Mouse (Mus musculus) embryo, embryonic 10.5 days (tissue): ENCODE measurements around the gene Gm3373.
"Not testable (repeated sequence)": the region's sequence is repeated elsewhere in the genome, so short reads cannot be mapped to it uniquely, and the experiment has no call there.

Source experiments
- DNase-seq: peaks from one replicate; pipeline ENCODE4 v3.0.0-alpha.2; 2015; ENCODE audit warnings: low spot score

Gm3373 gene

GRCm38 (mm10) chr14:5741477-5741876 lies at the start of gene Gm3373:
Gene Gm3373 (minus strand): TSS chr14:5741577.
- not testable (repeated sequence) for DNase-seq

- DNase-seq: not testable (repeated sequence)
These were observed 54.0 kb downstream of the Gm3373 start, which contains the start of gene Gm9603 for GRCm38 (mm10) chr14:5687357-5687756. Gene Gm9603 (minus strand): TSS chr14:5687457.
